ENCODE assay signal across 8 mouse cellular contexts in the genomic region with DNA sequence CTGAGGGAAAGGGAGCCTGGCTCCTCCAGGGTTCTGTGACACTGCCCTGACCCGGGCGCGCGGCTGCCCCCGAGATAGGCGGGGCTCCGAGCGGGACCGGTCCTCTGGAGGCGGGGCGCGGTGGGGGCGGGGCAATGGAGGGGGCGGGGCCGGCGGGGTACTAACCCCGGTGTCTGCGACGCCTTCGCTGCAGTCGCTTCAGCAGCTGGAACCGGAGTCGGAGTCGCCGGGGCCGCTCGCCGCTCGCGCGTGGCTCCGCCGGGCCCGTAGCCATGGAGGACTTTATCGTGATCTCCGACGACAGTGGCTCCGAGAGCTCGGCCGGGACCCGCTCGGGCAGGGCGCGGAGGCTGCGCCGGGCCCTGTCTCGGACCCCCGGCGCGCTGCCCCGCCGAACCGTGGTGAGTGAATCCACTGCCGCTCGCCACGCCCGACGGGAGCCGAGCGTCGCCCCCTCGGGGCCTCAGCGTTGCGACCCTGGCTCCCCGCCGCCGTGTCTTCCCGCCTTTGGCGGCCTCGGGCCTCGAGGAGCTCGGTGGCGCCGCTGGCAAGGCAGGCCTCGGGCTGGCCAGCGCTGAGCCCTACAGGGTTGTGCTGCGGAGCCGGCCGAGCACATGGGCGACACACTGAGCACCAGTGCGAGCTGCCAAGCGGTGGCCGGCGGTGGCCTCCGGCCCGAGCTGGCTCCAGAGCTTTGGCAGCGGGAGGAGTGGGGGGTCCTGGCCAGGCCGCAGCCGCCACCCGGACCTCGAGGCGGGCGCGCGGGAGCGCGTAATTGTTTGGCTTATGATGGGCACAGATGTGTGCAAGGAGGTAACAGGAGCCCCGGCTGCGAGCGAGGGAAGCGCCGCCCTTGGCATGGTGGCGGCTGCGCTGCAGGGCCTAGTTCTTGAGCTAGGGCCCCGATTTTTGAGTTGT. TPM values are rescaled to one million over a fixed set of nuclear protein-coding genes. Genes with fewer than 3 reads are reported as not detected.
DNase-seq lines count a peak whose midpoint lies in the region; ATAC-seq and TF ChIP-seq lines count a peak whose summit lies in the region.

Simc1 (plus strand) TSS at position 176 of the 918 bp plus-strand sequence.

- WGBS in forebrain, embryonic 15.5 days = under 1% methylated on average over 92 of the region's 105 CpGs
- under 1% methylated on average over 100 of the region's 105 CpGs for WGBS in lung, embryonic 15.5 days
- under 1% methylated on average over 105 of the region's 105 CpGs for WGBS in olfactory bulb, adult 2 months

- H3K9ac ChIP-seq in forebrain, embryonic 15.5 days (replicated peaks) = peak within 1 kb of the TSS; percentile 75
- peak within 1 kb of the TSS; percentile 73 for H3K9ac ChIP-seq in lung, embryonic 15.5 days

- peak within 1 kb of the TSS; percentile 80 for H3K4me3 ChIP-seq in G1E (ENCODE audit: low read depth, low read length)
- peak within 1 kb of the TSS; percentile 68 for H3K4me3 ChIP-seq in forebrain, embryonic 15.5 days
- H3K4me3 ChIP-seq in layer of hippocampus, adult 2 months = peak within 1 kb of the TSS; percentile 89
- H3K4me3 ChIP-seq in lung, embryonic 15.5 days = peak within 1 kb of the TSS; percentile 68
- peak within 1 kb of the TSS; percentile 63 for H3K4me3 ChIP-seq in olfactory bulb, adult 2 months (ENCODE audit: insufficient read depth, low read depth, low read length)

- peak; percentile 84 for DNase-seq in G1E (ENCODE audit: low spot score)
- peak; percentile 57 for DNase-seq in cerebellum, adult 11 months
- DNase-seq in heart, postnatal 14 days = peak; percentile 77 to 78
- DNase-seq in layer of hippocampus, adult 2 months (ENCODE audit: low spot score in 2 of 2) = peak; percentile 23 to 62
- DNase-seq in thymus, adult 18-20 months = peak; percentile 67 to 71

- H3K36me3 ChIP-seq in G1E (replicated peaks) = peaks cover 3% of the 10 kb centered on the region
- no peaks in the 10 kb centered on the region for H3K36me3 ChIP-seq in forebrain, embryonic 15.5 days
- no peaks in the 10 kb centered on the region for H3K36me3 ChIP-seq in lung, embryonic 15.5 days

- peaks cover 43% of the 10 kb centered on the region for H3K4me1 ChIP-seq in G1E (ENCODE audit: insufficient read depth, low read depth, low read length)
- peaks cover 23% of the 10 kb centered on the region for H3K4me1 ChIP-seq in forebrain, embryonic 15.5 days
- H3K4me1 ChIP-seq in lung, embryonic 15.5 days = peaks cover 12% of the 10 kb centered on the region
- H3K4me1 ChIP-seq in olfactory bulb, adult 2 months (ENCODE audit: control insufficient read depth, insufficient read depth, low read length) = peaks cover 4% of the 10 kb centered on the region; the same call in 1 of the 2 replicates

- H3K27ac ChIP-seq in forebrain, embryonic 15.5 days (replicated peaks) = peak within 1 kb of the TSS; percentile 81
- H3K27ac ChIP-seq in layer of hippocampus, adult 2 months = peak within 1 kb of the TSS; percentile 88
- peak within 1 kb of the TSS; percentile 73 for H3K27ac ChIP-seq in lung, embryonic 15.5 days
- H3K27ac ChIP-seq in olfactory bulb, adult 2 months (ENCODE audit: insufficient read depth, low read depth, low read length) = 0 out of 2 replicates have a peak within 1 kb of the TSS, but pooled peaks have one; percentile 6

- no peaks in the 10 kb centered on the region for H3K9me3 ChIP-seq in G1E (replicated peaks)
- no peaks in the 10 kb centered on the region for H3K9me3 ChIP-seq in forebrain, embryonic 15.5 days
- no peaks in the 10 kb centered on the region for H3K9me3 ChIP-seq in lung, embryonic 15.5 days

- H3K4me2 ChIP-seq in forebrain, embryonic 15.5 days (replicated peaks) = peak within 1 kb of the TSS; percentile 78
- peak within 1 kb of the TSS; percentile 95 for H3K4me2 ChIP-seq in lung, embryonic 15.5 days

- TF ChIP-seq POLR2A in olfactory bulb, adult 2 months (IDR thresholded peaks at IDR 0.05; ENCODE audit: insufficient read depth, low read depth, low read length) = peak; percentile 43; the same call in 1 of the 2 replicates

- ATAC-seq in G1E (ENCODE audit: extremely low read depth, insufficient number of reproducible peaks, low FRiP score, poor library complexity, severe bottlenecking) = peak; percentile 69
- ATAC-seq in forebrain, embryonic 15.5 days (replicated peaks) = peak; percentile 89
- peak; percentile 91 for ATAC-seq in lung, embryonic 15.5 days (ENCODE audit: borderline replicate concordance, extremely low read depth, low FRiP score, low TSS enrichment)

- TF ChIP-seq CTCF in G1E (IDR thresholded peaks at IDR 0.05; ENCODE audit: low read depth, low read length) = no peak
- TF ChIP-seq CTCF in layer of hippocampus, adult 2 months (conservative IDR thresholded peaks at IDR 0.05) = peak; percentile 33; the same call in 1 of the 2 replicates
- TF ChIP-seq CTCF in olfactory bulb, adult 2 months (IDR thresholded peaks at IDR 0.05; ENCODE audit: insufficient read depth, low read depth, low read length) = no peak

- intact Hi-C loops in heart, postnatal 14 days (cut with DNase I) = loop anchor here (2.0 kb wide), 1 partner anchor 35 kb away; the partner anchor contains the start of gene Thoc3

- H3K27me3 ChIP-seq in G1E (ENCODE audit: insufficient read depth, low read length) = peaks cover 8% of the 10 kb centered on the region; the same call in 1 of the 2 replicates
- H3K27me3 ChIP-seq in forebrain, embryonic 15.5 days = no peaks in the 10 kb centered on the region
- H3K27me3 ChIP-seq in lung, embryonic 15.5 days = no peaks in the 10 kb centered on the region

RNA-seq across cellular contexts. Expression of gene Simc1, which starts in this region (rescaled TPM):
- total RNA-seq in G1E (2014; fragmentation: Nextera tagmentation) = 27.1 and 34.7 TPM in 2 replicates
- 5.8 and 6.0 TPM in 2 replicates for total RNA-seq in G1E (2017)
- polyA plus RNA-seq in G1E (2012) = 1.1 and 1.4 TPM in 2 replicates
- 24.1 and 25.7 TPM in 2 replicates for polyA plus RNA-seq in forebrain, embryonic 15.5 days (2015; fragmentation: Nextera tagmentation; extraction: Ambion mirVana)
- total RNA-seq in heart, postnatal 14 days (2021) = 1 to 10 TPM; 1.8 to 2.8 TPM
- total RNA-seq in layer of hippocampus, adult 2 months (2021) = 10 to 100 TPM; 14.8 to 19.1 TPM
- polyA plus RNA-seq in lung, embryonic 15.5 days (2015; fragmentation: Nextera tagmentation; extraction: Ambion mirVana) = 9.7 and 9.8 TPM in 2 replicates
- polyA plus RNA-seq in olfactory bulb, adult 2 months (2012; ENCODE audit: insufficient read depth, insufficient read length, low replicate concordance, missing spikeins) = not detected in 2 replicates

Comparison
In these comparisons a context has a peak if more than half of its experiments do, and no peak if none do; other contexts are left out.
1. Peak in every context shown above with its lines: DNase-seq, ATAC-seq, H3K4me3 ChIP-seq and H3K27ac ChIP-seq.
2. H3K27ac ChIP-seq: peak in every context shown above with its lines; median percentile 88 in layer of hippocampus, adult 2 months; 81 in forebrain, embryonic 15.5 days; 73 in lung, embryonic 15.5 days; 6 in olfactory bulb, adult 2 months.